Mouse (Mus musculus) megakaryocyte progenitor cell, adult 5-6 weeks (primary cell): ENCODE results near the gene Dnajc27. TPM values are rescaled to one million over a fixed set of nuclear protein-coding genes. Genes with fewer than 3 reads are reported as not detected.

Experiments used
- ATAC-seq: replicated peaks from 2 replicates; pipeline ENCODE4 v1.8.0; 2016; ENCODE audit warnings: mild to moderate bottlenecking, moderate TSS enrichment, inconsistent platforms; ENCODE audit not compliant: poor library complexity
- total RNA-seq, 2 experiments: library from RNA; stranded (forward) in 1 of 2; stranded (reverse) in 1 of 2; fragments of 157-497, 149-512 nt in 1 of 2; fragments of 200-1000 nt in 1 of 2; gene quantifications; 2 replicates each; pipeline versions ENCODE4 v1.2.3 to v1.2.4; 2015 to 2017

Gene Dnajc27
- 5.5 and 10.2 TPM in 2 replicates for total RNA-seq (2015)
- 4.8 and 6.7 TPM in 2 replicates for total RNA-seq (2017)

- peak; percentile 95 for ATAC-seq
These were observed at the start of gene Dnajc27 for GRCm38 (mm10) chr12:4082132-4083001. TSS of gene Dnajc27 (plus strand) at chr12:4082583.

- no peak for ATAC-seq
These were observed 46.2 kb upstream of the Dnajc27 start for GRCm38 (mm10) chr12:4036157-4036556.

GRCm38 (mm10) chr12:4037511-4037910, 44.9 kb upstream of the Dnajc27 start:
- no peak for ATAC-seq

GRCm38 (mm10) chr12:4038061-4039041, 44.0 kb upstream of the Dnajc27 start, which contains the start of gene Efr3b:
TSS of gene Efr3b (minus strand) at chr12:4038915.
- ATAC-seq = peak; percentile 89

- no peak for ATAC-seq
These were observed 43.3 kb upstream of the Dnajc27 start for GRCm38 (mm10) chr12:4039046-4039445.

GRCm38 (mm10) chr12:4042411-4042810, 40.0 kb upstream of the Dnajc27 start:
- ATAC-seq = no peak

GRCm38 (mm10) chr12:4045992-4046391, 36.4 kb upstream of the Dnajc27 start:
- no peak for ATAC-seq

GRCm38 (mm10) chr12:4048031-4048430, 34.4 kb upstream of the Dnajc27 start:
- no peak for ATAC-seq

GRCm38 (mm10) chr12:4050861-4051425, 31.4 kb upstream of the Dnajc27 start:
- no peak for ATAC-seq

GRCm38 (mm10) chr12:4053643-4054042, 28.7 kb upstream of the Dnajc27 start:
- no peak for ATAC-seq

- ATAC-seq = no peak
These were observed 27.5 kb upstream of the Dnajc27 start for GRCm38 (mm10) chr12:4054845-4055244.

GRCm38 (mm10) chr12:4058321-4058720, 24.1 kb upstream of the Dnajc27 start:
- ATAC-seq = no peak

- ATAC-seq = no peak
These were observed 22.7 kb upstream of the Dnajc27 start for GRCm38 (mm10) chr12:4059683-4060082.

GRCm38 (mm10) chr12:4065498-4065897, 16.9 kb upstream of the Dnajc27 start:
- ATAC-seq = peak; percentile 42; the same call in 1 of the 2 replicates

GRCm38 (mm10) chr12:4065944-4066343, 16.4 kb upstream of the Dnajc27 start:
- ATAC-seq = peak; percentile 34; the same call in 1 of the 2 replicates

- ATAC-seq = no peak
These were observed 15.5 kb upstream of the Dnajc27 start for GRCm38 (mm10) chr12:4066681-4067459.

- ATAC-seq = no peak
These were observed 13.8 kb upstream of the Dnajc27 start for GRCm38 (mm10) chr12:4068551-4068950.

GRCm38 (mm10) chr12:4071671-4072070, 10.7 kb upstream of the Dnajc27 start:
- ATAC-seq = no peak

GRCm38 (mm10) chr12:4075407-4075806, 7.0 kb upstream of the Dnajc27 start:
- ATAC-seq = no peak

GRCm38 (mm10) chr12:4076383-4076782, 6.0 kb upstream of the Dnajc27 start:
- no peak for ATAC-seq
